8 mouse cellular contexts compared by ENCODE assay signal in genomic region chr7:122670873-122671641, GRCm38 (mm10). TPM values are rescaled to one million over a fixed set of nuclear protein-coding genes. Genes with fewer than 3 reads are reported as not detected.
A peak's percentile ranks its signal among the peaks of the same experiment; 100 is the strongest.
DNase-seq lines count a peak whose midpoint lies in the region; ATAC-seq and TF ChIP-seq lines count a peak whose summit lies in the region.

No protein-coding gene starts in this region.

- TF ChIP-seq POLR2A in kidney, adult 2 months (IDR thresholded peaks at IDR 0.05; ENCODE audit: low read depth, low read length), result no peak
- TF ChIP-seq POLR2A in spleen, adult 2 months (IDR thresholded peaks at IDR 0.05; ENCODE audit: low read depth, low read length), result no peak

- H3K27me3 ChIP-seq in embryonic facial prominence, embryonic 12.5 days, result peaks cover 12% of the 10 kb centered on the region
- no peaks in the 10 kb centered on the region for H3K27me3 ChIP-seq in kidney, adult 2 months (replicated peaks; ENCODE audit: control insufficient read depth, insufficient read depth, low read length)
- H3K27me3 ChIP-seq in limb, embryonic 11.5 days (ENCODE audit: control insufficient read depth, insufficient read depth, low read length), result no peaks in the 10 kb centered on the region
- peaks cover 12% of the 10 kb centered on the region; the same call in 1 of the 2 replicates for H3K27me3 ChIP-seq in midbrain, embryonic 13.5 days
- H3K27me3 ChIP-seq in spleen, adult 2 months (ENCODE audit: control insufficient read depth, insufficient read depth, low read length), result peaks cover 4% of the 10 kb centered on the region; the same call in 1 of the 2 replicates

- H3K9ac ChIP-seq in embryonic facial prominence, embryonic 12.5 days, result no peak overlapping the region
- H3K9ac ChIP-seq in limb, embryonic 11.5 days (ENCODE audit: low read length), result no peak overlapping the region
- peak overlapping the region; percentile 63 for H3K9ac ChIP-seq in midbrain, embryonic 13.5 days (replicated peaks)

- H3K4me2 ChIP-seq in embryonic facial prominence, embryonic 12.5 days (replicated peaks), result peak overlapping the region; percentile 35
- no peak overlapping the region for H3K4me2 ChIP-seq in limb, embryonic 11.5 days (ENCODE audit: low read depth, severe bottlenecking)
- peak overlapping the region; percentile 68 for H3K4me2 ChIP-seq in midbrain, embryonic 13.5 days (replicated peaks)

- 9% methylated on average over 44 of the region's 45 CpGs for whole genome bisulfite sequencing in embryonic facial prominence, embryonic 12.5 days
- WGBS in kidney, adult 2 months, result 11% methylated on average over 45 of the region's 45 CpGs
- WGBS in limb, embryonic 11.5 days, result 11% methylated on average over 45 of the region's 45 CpGs
- WGBS in midbrain, embryonic 13.5 days, result 7% methylated on average over 45 of the region's 45 CpGs
- WGBS in spleen, adult 2 months, result 15% methylated on average over 45 of the region's 45 CpGs

- ATAC-seq in embryonic facial prominence, embryonic 12.5 days (ENCODE audit: insufficient number of reproducible peaks, insufficient read depth, low FRiP score, low TSS enrichment), result peak; percentile 84
- peak; percentile 95 for ATAC-seq in limb, embryonic 11.5 days (ENCODE audit: insufficient number of reproducible peaks, low FRiP score, low TSS enrichment, low read depth)
- peak; percentile 87 for ATAC-seq in midbrain, embryonic 13.5 days
- no peak for ATAC-seq in inflammation-experienced regulatory T-cells, adult 6 months

- H3K4me3 ChIP-seq in embryonic facial prominence, embryonic 12.5 days, result 0 out of 2 replicates have a peak overlapping the region, but pooled peaks have one; percentile 2
- H3K4me3 ChIP-seq in kidney, adult 2 months (ENCODE audit: insufficient read depth, low read depth, low read length), result no peak overlapping the region
- no peak overlapping the region for H3K4me3 ChIP-seq in limb, embryonic 11.5 days (ENCODE audit: low read depth, low read length)
- H3K4me3 ChIP-seq in midbrain, embryonic 13.5 days (replicated peaks), result peak overlapping the region; percentile 45
- no peak overlapping the region for H3K4me3 ChIP-seq in spleen, adult 2 months (ENCODE audit: extremely low read depth, insufficient read depth, insufficient read length)

- DNase-seq in adrenal gland, postnatal 25 days, result peak; percentile 91
- DNase-seq in heart, adult 8-10 months (ENCODE audit: low spot score), result peak; percentile 71
- peak; percentile 81 for DNase-seq in kidney, adult 2 months
- peak; percentile 99 for DNase-seq in limb, embryonic 11.5 days (ENCODE audit: low spot score)
- DNase-seq in spleen, adult 2 months (ENCODE audit: low read depth in 1 of 2, low spot score in 2 of 2), result peak; percentile 15 to 51

- H3K4me1 ChIP-seq in embryonic facial prominence, embryonic 12.5 days, result peaks cover 5% of the 10 kb centered on the region; the same call in 1 of the 2 replicates
- no peaks in the 10 kb centered on the region for H3K4me1 ChIP-seq in kidney, adult 2 months (ENCODE audit: control insufficient read depth, insufficient read depth, low read length)
- H3K4me1 ChIP-seq in limb, embryonic 11.5 days (ENCODE audit: control insufficient read depth, insufficient read depth, low read length), result no peaks in the 10 kb centered on the region
- H3K4me1 ChIP-seq in midbrain, embryonic 13.5 days (replicated peaks), result peaks cover 13% of the 10 kb centered on the region; the same call in 1 of the 2 replicates
- no peaks in the 10 kb centered on the region for H3K4me1 ChIP-seq in spleen, adult 2 months (ENCODE audit: control insufficient read depth, insufficient read depth, insufficient read length)

- H3K9me3 ChIP-seq in embryonic facial prominence, embryonic 12.5 days, result no peaks in the 10 kb centered on the region
- no peaks in the 10 kb centered on the region for H3K9me3 ChIP-seq in limb, embryonic 11.5 days (ENCODE audit: control insufficient read depth, low read length)
- H3K9me3 ChIP-seq in midbrain, embryonic 13.5 days, result no peaks in the 10 kb centered on the region

- H3K27ac ChIP-seq in embryonic facial prominence, embryonic 12.5 days, result no peak overlapping the region
- no peak overlapping the region for H3K27ac ChIP-seq in kidney, adult 2 months (ENCODE audit: insufficient read depth, low read depth, low read length)
- H3K27ac ChIP-seq in limb, embryonic 11.5 days (replicated peaks; ENCODE audit: low read depth, low read length), result no peak overlapping the region
- H3K27ac ChIP-seq in midbrain, embryonic 13.5 days, result peak overlapping the region; percentile 58
- no peak overlapping the region for H3K27ac ChIP-seq in spleen, adult 2 months (ENCODE audit: insufficient read depth, low read length)

- H3K36me3 ChIP-seq in embryonic facial prominence, embryonic 12.5 days, result no peaks in the 10 kb centered on the region
- H3K36me3 ChIP-seq in kidney, adult 2 months (ENCODE audit: control insufficient read depth, insufficient read depth, low read length), result no peaks in the 10 kb centered on the region
- H3K36me3 ChIP-seq in limb, embryonic 11.5 days (ENCODE audit: control insufficient read depth, insufficient read depth, low read length), result no peaks in the 10 kb centered on the region
- no peaks in the 10 kb centered on the region for H3K36me3 ChIP-seq in midbrain, embryonic 13.5 days
- H3K36me3 ChIP-seq in spleen, adult 2 months (ENCODE audit: control insufficient read depth, insufficient read depth, low read length), result no peaks in the 10 kb centered on the region

- no peak for TF ChIP-seq CTCF in kidney, adult 2 months (conservative IDR thresholded peaks at IDR 0.05; ENCODE audit: insufficient read depth, insufficient read length, low read depth, low read length)
- TF ChIP-seq CTCF in spleen, adult 2 months (IDR thresholded peaks at IDR 0.05; ENCODE audit: extremely low read depth, insufficient read depth, insufficient read length, insufficient replicate concordance), result no peak

RNA-seq across cellular contexts. Expression of gene Cacng3, which starts 0.8 kb away (rescaled TPM):
- total RNA-seq in adrenal gland, postnatal 25 days (2021), result 1.1 and 1.4 TPM in 2 replicates
- polyA plus RNA-seq in embryonic facial prominence, embryonic 12.5 days (2016; fragmentation: Nextera tagmentation; extraction: Ambion mirVana), result not detected in 2 replicates
- not detected for total RNA-seq in heart, adult 8-10 months (2022)
- polyA plus RNA-seq in kidney, adult 2 months (2012; rRNA removed), result 0.03 TPM in 1 of 2 replicates, not detected in the other
- polyA plus RNA-seq in limb, embryonic 11.5 days (2014; fragmentation: Nextera tagmentation; extraction: Ambion mirVana), result not detected in 2 replicates
- 8.2 and 9.7 TPM in 2 replicates for polyA plus RNA-seq in midbrain, embryonic 13.5 days (2015; fragmentation: Nextera tagmentation; extraction: Ambion mirVana)
- polyA plus RNA-seq in spleen, adult 2 months (2012; rRNA removed), result 0.34 and 0.48 TPM in 2 replicates
- polyA plus RNA-seq in inflammation-experienced regulatory T-cells, adult 6 months (2017; shearing (Covaris generic)), result not detected

Comparison
In these comparisons a context has a peak if more than half of its experiments do, and no peak if none do; other contexts are left out.
1. DNase-seq: peak in every context shown above with its lines; median percentile 99 in limb, embryonic 11.5 days; 91 in adrenal gland, postnatal 25 days; 81 in kidney, adult 2 months; 71 in heart, adult 8-10 months; 33 in spleen, adult 2 months.
2. H3K4me3 ChIP-seq: peak in embryonic facial prominence, embryonic 12.5 days (single experiment) and midbrain, embryonic 13.5 days (single experiment); none in kidney, adult 2 months (single experiment), limb, embryonic 11.5 days (single experiment) and spleen, adult 2 months (single experiment).